Mouse (Mus musculus) T-helper 2 cell (primary cell): ENCODE measurements around the gene Zic2.

Experiments
- in situ Hi-C: fragments of 300-600 bp; cut with MboI, MseI; formaldehyde crosslinking; loops from one replicate; pipeline ENCODE4 v1.15.1; 2025; ENCODE audit warnings: high pct_unique_total_duplicates

The Zic2 gene

DNA sequence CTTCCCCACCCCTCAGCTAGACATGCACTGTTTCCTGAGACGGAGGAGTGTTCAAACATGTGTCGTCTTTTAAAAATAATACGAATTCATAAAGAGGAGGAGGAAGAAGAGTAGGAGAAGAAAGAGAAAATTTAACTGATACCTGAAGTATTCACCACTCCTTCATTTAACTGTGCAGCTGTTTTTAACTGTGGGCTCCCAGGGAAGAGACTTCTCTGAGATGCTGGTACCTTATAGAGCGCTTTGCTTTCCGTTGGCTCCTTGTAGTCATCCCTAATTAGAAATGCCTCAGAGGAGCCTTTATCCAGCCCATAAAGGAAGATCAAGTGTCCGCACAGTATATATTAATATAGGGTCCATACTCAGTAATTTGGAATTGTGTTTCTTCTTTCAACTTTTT, 16.3 kb downstream of the Zic2 start:
- in situ Hi-C loops = loop anchor here (10.0 kb wide), 1 partner anchor 383 kb away; no protein-coding TSS in a partner anchor

DNA sequence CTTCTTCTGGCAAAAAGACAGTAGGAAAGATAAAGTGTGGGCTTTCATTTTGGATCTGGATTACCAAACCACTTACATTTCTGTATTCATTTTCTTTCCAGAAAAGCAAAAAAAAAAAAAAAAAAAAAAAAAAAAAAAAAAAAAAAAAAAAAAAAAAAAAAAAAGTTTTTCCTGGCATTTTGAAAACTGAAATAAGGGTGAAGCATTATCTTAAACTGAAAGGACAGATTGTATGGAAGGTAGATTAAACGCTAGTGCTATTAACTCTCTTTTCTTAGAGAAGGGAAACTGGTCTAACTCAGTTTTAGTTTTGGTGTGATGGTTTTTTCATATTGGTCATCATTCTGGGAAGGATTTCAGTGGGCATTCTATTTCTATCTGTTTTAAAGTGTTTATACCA, 16.8 kb downstream of the Zic2 start:
- in situ Hi-C loops = loop anchor here (10.0 kb wide), 1 partner anchor 383 kb away; no protein-coding TSS in a partner anchor

DNA sequence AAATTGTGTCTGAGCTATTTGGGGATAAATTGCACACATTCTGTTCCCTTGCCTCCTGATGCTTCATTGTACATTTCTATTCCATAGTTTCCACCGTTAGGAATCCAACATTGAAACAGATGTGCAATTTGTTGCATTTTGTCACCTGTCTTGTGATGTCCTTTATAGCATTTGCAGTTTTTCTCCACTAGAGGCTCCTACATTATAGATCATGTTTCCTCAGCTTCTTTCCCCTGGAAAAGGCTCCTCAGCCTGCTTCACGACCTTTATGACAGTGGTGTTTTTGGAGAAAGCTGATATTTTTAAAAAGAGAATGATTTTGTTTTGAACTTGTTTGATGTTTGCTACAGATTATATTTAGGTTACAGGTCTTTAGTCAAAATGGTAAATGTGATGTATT, 33.8 kb downstream of the Zic2 start:
- in situ Hi-C loops = no loop called here

DNA sequence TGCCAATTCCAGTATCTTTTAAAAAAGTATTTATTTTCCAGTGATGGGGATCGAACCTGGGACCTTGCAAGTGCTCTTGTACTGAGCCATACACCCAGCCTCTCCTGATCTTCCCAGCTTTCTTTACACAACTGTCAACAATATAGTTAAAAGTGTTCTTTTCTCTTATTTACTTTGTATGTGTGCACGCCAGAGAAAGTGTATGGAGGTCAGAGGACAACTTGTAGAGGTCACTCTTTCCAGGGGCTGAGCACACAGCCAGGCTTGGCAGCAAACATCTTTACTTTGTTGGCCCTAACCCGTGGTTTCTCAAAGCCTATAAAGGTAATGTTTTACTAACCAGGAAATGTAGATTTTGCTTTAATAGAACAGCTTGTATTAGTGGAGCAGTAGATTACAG, 36.3 kb downstream of the Zic2 start:
- in situ Hi-C loops = no loop called here

DNA sequence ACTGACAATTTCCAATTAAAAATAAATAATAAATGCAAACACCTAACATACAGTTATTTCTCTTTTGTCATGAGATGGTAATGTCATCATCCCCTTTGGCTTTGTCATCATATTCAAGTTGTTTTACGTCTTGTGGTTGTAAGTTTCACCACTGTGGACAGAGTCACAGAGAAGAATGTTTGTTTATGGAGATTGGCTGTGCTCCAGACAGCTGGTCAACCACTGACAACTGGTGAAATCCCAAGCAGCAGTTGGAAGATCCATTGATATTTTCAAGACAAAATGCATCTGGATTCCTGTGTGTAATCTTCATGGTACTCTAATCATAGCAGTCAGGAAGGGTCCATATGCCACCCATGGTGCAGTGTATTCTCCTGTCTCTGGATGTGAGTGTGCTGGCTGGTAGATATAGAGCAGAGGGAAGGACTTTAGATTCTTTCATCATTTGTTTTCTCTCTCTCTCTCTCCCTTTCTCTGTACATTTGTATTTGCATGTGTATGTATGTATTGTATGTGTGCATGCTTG, 38.3 kb downstream of the Zic2 start:
- in situ Hi-C loops = no loop called here

DNA sequence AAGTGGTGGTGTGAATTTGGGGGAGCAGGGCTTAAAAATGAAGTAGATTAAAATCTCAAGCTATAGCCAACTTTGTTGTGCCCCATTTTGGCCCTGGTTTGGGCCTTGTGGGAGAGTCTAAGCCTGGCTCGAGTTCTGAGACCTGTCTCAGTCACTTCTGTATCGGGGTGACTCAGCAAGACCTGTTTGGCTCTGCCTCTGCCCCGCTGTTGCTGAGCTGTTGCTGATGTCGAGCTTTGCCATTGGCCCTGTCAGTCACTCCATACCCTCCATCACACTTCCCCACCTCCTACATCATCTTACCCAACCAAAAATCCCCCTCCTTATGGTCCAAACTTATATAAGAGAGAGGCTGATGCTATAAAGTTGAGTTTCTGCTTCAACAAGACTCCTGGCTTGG, 53.2 kb downstream of the Zic2 start:
- in situ Hi-C loops = no loop called here
